Mouse (Mus musculus) limb, embryonic 13.5 days (tissue): ENCODE measurements at regions not wholly inside any gene's neighbourhood (a gene's known extent, or its start where the extent isn't known, plus 50 kb on each side); places are given as distances from the start of the nearest gene placed in this dataset.

Experiments
- ATAC-seq: fragments of 200-750 bp; cut with Nextera tagmentation; 2 replicates; pipeline ENCODE4 v1.8.0; 2017; ENCODE audit warnings: low read depth, moderate number of reproducible peaks, moderate TSS enrichment; ENCODE audit not compliant: low FRiP score
- H3K27ac ChIP-seq: fragments of 300-500 bp; sonication (generic); 2 replicates; pipeline ENCODE4 v1.5.1; 2015; ENCODE audit warnings: inconsistent platforms, mild to moderate bottlenecking, moderate library complexity
- H3K27me3 ChIP-seq: fragments of 300-500 bp; sonication (generic); 2 replicates; pipeline ENCODE4 v1.6.1; 2015; ENCODE audit warnings: mild to moderate bottlenecking, inconsistent platforms
- H3K36me3 ChIP-seq: fragments of 300-500 bp; sonication (generic); 2 replicates; pipeline ENCODE4 v1.6.1; 2015; ENCODE audit warnings: inconsistent platforms, mild to moderate bottlenecking, moderate library complexity
- H3K4me1 ChIP-seq: fragments of 300-500 bp; sonication (generic); 2 replicates; pipeline ENCODE4 v1.6.1; 2015; ENCODE audit warnings: inconsistent platforms
- H3K4me2 ChIP-seq: fragments of 300-500 bp; sonication (generic); replicated peaks from 2 replicates; pipeline ENCODE4 v1.6.1; 2015; ENCODE audit warnings: inconsistent platforms, mild to moderate bottlenecking, moderate library complexity
- H3K4me3 ChIP-seq: fragments of 300-500 bp; sonication (generic); 2 replicates; pipeline ENCODE4 v1.5.1; 2015; ENCODE audit warnings: moderate library complexity, mild to moderate bottlenecking, inconsistent platforms
- H3K9ac ChIP-seq: fragments of 300-500 bp; sonication (generic); 2 replicates; pipeline ENCODE4 v1.6.1; 2015; ENCODE audit warnings: mild to moderate bottlenecking, inconsistent platforms
- H3K9me3 ChIP-seq: fragments of 300-500 bp; sonication (generic); 2 replicates; pipeline ENCODE4 v1.6.1; 2016; ENCODE audit warnings: inconsistent platforms
- WGBS: fragments of 180-500 bp; shearing (Covaris S2); methylation state at CpG from one replicate; pipeline ENCODE4 v1.1.7; 2015; 5-methylcytosine and 5-hydroxymethylcytosine counted together

- 81% methylated on average over 19 of the region's 19 CpGs for WGBS
- no peak overlapping the region for H3K27ac ChIP-seq
- no peak overlapping the region for H3K4me3 ChIP-seq
- H3K4me1 ChIP-seq, result peaks cover 18% of the 10 kb centered on the region
- no peaks in the 10 kb centered on the region for H3K27me3 ChIP-seq
- H3K36me3 ChIP-seq, result no peaks in the 10 kb centered on the region
- H3K4me2 ChIP-seq, result no peak overlapping the region
- H3K9ac ChIP-seq, result no peak overlapping the region
- no peaks in the 10 kb centered on the region for H3K9me3 ChIP-seq
- ATAC-seq, result no peak
Observed at GRCm38 (mm10) chr10:119006866-119007575, 137.0 kb upstream of the Dyrk2 start.

- H3K36me3 ChIP-seq, result no peaks in the 10 kb centered on the region
- H3K4me1 ChIP-seq, result peaks cover 6% of the 10 kb centered on the region
- H3K27ac ChIP-seq, result no peak overlapping the region
- 84% methylated on average over 8 of the region's 8 CpGs for WGBS
- H3K4me2 ChIP-seq, result no peak overlapping the region
- no peak overlapping the region for H3K9ac ChIP-seq
- H3K4me3 ChIP-seq, result no peak overlapping the region
- H3K27me3 ChIP-seq, result no peaks in the 10 kb centered on the region
- ATAC-seq, result no peak
- no peaks in the 10 kb centered on the region for H3K9me3 ChIP-seq
Observed at GRCm38 (mm10) chr10:119005491-119005890, 135.5 kb upstream of the Dyrk2 start.

GRCm38 (mm10) chr10:119004426-119004825 is 134.4 kb upstream of the Dyrk2 start:
- WGBS, result 87% methylated on average over 11 of the region's 11 CpGs

GRCm38 (mm10) chr10:119003839-119004238 is 133.8 kb upstream of the Dyrk2 start:
- WGBS, result 77% methylated on average over 5 of the region's 5 CpGs
- Histone ChIP-seq H3K27ac (no peak overlapping the region), H3K27me3 (no peaks in the 10 kb centered on the region), H3K4me1 (no peaks in the 10 kb centered on the region), H3K9ac (no peak overlapping the region), H3K36me3 (no peaks in the 10 kb centered on the region), H3K9me3 (no peaks in the 10 kb centered on the region), H3K4me3 (no peak overlapping the region), H3K4me2 (no peak overlapping the region)
- no peak for ATAC-seq

More at GRCm38 (mm10) chr10:119004426-119004825, 134.4 kb upstream of the Dyrk2 start:
- no peaks in the 10 kb centered on the region for H3K27me3 ChIP-seq
- peaks cover 4% of the 10 kb centered on the region for H3K4me1 ChIP-seq
- no peak overlapping the region for H3K4me3 ChIP-seq
- no peaks in the 10 kb centered on the region for H3K9me3 ChIP-seq
- ATAC-seq, result no peak
- H3K9ac ChIP-seq, result no peak overlapping the region
- H3K27ac ChIP-seq, result no peak overlapping the region
- no peak overlapping the region for H3K4me2 ChIP-seq
- no peaks in the 10 kb centered on the region for H3K36me3 ChIP-seq

GRCm38 (mm10) chr10:119003042-119003441 is 133.0 kb upstream of the Dyrk2 start:
- H3K36me3 ChIP-seq, result no peaks in the 10 kb centered on the region

GRCm38 (mm10) chr10:119001895-119002294 is 131.9 kb upstream of the Dyrk2 start:
- no peak overlapping the region for H3K4me2 ChIP-seq
- no peaks in the 10 kb centered on the region for H3K27me3 ChIP-seq
- no peak overlapping the region for H3K4me3 ChIP-seq
- no peaks in the 10 kb centered on the region for H3K9me3 ChIP-seq
- no peak overlapping the region for H3K27ac ChIP-seq
- no peak for ATAC-seq
- WGBS, result 92% methylated on average over 7 of the region's 7 CpGs
- no peak overlapping the region for H3K9ac ChIP-seq
- no peaks in the 10 kb centered on the region for H3K36me3 ChIP-seq
- H3K4me1 ChIP-seq, result no peaks in the 10 kb centered on the region

More at GRCm38 (mm10) chr10:119003042-119003441, 133.0 kb upstream of the Dyrk2 start:
- Histone ChIP-seq H3K4me2 (no peak overlapping the region), H3K4me3 (no peak overlapping the region), H3K9me3 (no peaks in the 10 kb centered on the region), H3K9ac (no peak overlapping the region), H3K4me1 (no peaks in the 10 kb centered on the region), H3K27me3 (no peaks in the 10 kb centered on the region), H3K27ac (no peak overlapping the region)
- WGBS, result 92% methylated on average over 2 of the region's 2 CpGs
- no peak for ATAC-seq

GRCm38 (mm10) chr10:119001000-119001780 is 131.2 kb upstream of the Dyrk2 start:
- H3K9me3 ChIP-seq, result no peaks in the 10 kb centered on the region
- no peaks in the 10 kb centered on the region for H3K36me3 ChIP-seq
- H3K27me3 ChIP-seq, result no peaks in the 10 kb centered on the region
- no peak for ATAC-seq
- H3K27ac ChIP-seq, result no peak overlapping the region
- 83% methylated on average over 17 of the region's 17 CpGs for WGBS
- no peak overlapping the region for H3K4me3 ChIP-seq
- no peak overlapping the region for H3K4me2 ChIP-seq
- no peak overlapping the region for H3K9ac ChIP-seq
- H3K4me1 ChIP-seq, result no peaks in the 10 kb centered on the region

GRCm38 (mm10) chr10:118998966-118999365 is 129.0 kb upstream of the Dyrk2 start:
- H3K27ac ChIP-seq, result no peak overlapping the region
- H3K4me2 ChIP-seq, result no peak overlapping the region
- H3K36me3 ChIP-seq, result no peaks in the 10 kb centered on the region
- no peak overlapping the region for H3K9ac ChIP-seq
- WGBS, result 75% methylated on average over 6 of the region's 6 CpGs
- no peaks in the 10 kb centered on the region for H3K9me3 ChIP-seq
- ATAC-seq, result no peak
- no peaks in the 10 kb centered on the region for H3K27me3 ChIP-seq
- H3K4me1 ChIP-seq, result peaks cover 9% of the 10 kb centered on the region
- H3K4me3 ChIP-seq, result no peak overlapping the region

- H3K4me1 ChIP-seq, result peaks cover 15% of the 10 kb centered on the region
- no peak overlapping the region for H3K9ac ChIP-seq
- H3K27ac ChIP-seq, result no peak overlapping the region
- H3K4me2 ChIP-seq, result no peak overlapping the region
- H3K36me3 ChIP-seq, result no peaks in the 10 kb centered on the region
- no peaks in the 10 kb centered on the region for H3K27me3 ChIP-seq
- H3K9me3 ChIP-seq, result no peaks in the 10 kb centered on the region
- H3K4me3 ChIP-seq, result no peak overlapping the region
- ATAC-seq, result no peak
- WGBS, result 90% methylated on average over 2 of the region's 2 CpGs
Observed at GRCm38 (mm10) chr10:118997034-118997433, 127.0 kb upstream of the Dyrk2 start.

- H3K4me3 ChIP-seq, result no peak overlapping the region
- peak overlapping the region; percentile 48; the same call in 1 of the 2 replicates for H3K27ac ChIP-seq
- no peaks in the 10 kb centered on the region for H3K36me3 ChIP-seq
- peak overlapping the region; percentile 38 for H3K4me2 ChIP-seq
- no peaks in the 10 kb centered on the region for H3K27me3 ChIP-seq
- H3K9me3 ChIP-seq, result no peaks in the 10 kb centered on the region
- no peak overlapping the region for H3K9ac ChIP-seq
- peaks cover 15% of the 10 kb centered on the region for H3K4me1 ChIP-seq
- 23% methylated on average over 15 of the region's 15 CpGs for WGBS
- peak; percentile 82; the same call in 1 of the 2 replicates for ATAC-seq
Observed at GRCm38 (mm10) chr10:118993819-118994574, 124.0 kb upstream of the Dyrk2 start.

GRCm38 (mm10) chr10:118991213-118991612 is 121.2 kb upstream of the Dyrk2 start:
- Histone ChIP-seq H3K9me3 (no peaks in the 10 kb centered on the region), H3K4me3 (no peak overlapping the region), H3K4me2 (no peak overlapping the region), H3K9ac (no peak overlapping the region), H3K27ac (no peak overlapping the region), H3K4me1 (peaks cover 15% of the 10 kb centered on the region), H3K27me3 (no peaks in the 10 kb centered on the region), H3K36me3 (no peaks in the 10 kb centered on the region)
- no peak for ATAC-seq
- 80% methylated on average over 7 of the region's 7 CpGs for WGBS

- H3K4me2 ChIP-seq, result no peak overlapping the region
- H3K27ac ChIP-seq, result no peak overlapping the region
- WGBS, result 84% methylated on average over 6 of the region's 6 CpGs
- H3K9ac ChIP-seq, result no peak overlapping the region
- no peak overlapping the region for H3K4me3 ChIP-seq
- H3K4me1 ChIP-seq, result peaks cover 15% of the 10 kb centered on the region
- no peaks in the 10 kb centered on the region for H3K9me3 ChIP-seq
- H3K27me3 ChIP-seq, result no peaks in the 10 kb centered on the region
- ATAC-seq, result no peak
- H3K36me3 ChIP-seq, result no peaks in the 10 kb centered on the region
Observed at GRCm38 (mm10) chr10:118990500-118990899, 120.5 kb upstream of the Dyrk2 start.
